Mouse (Mus musculus): ENCODE measurements around the gene Pkd1.

Pkd1 gene

DNA sequence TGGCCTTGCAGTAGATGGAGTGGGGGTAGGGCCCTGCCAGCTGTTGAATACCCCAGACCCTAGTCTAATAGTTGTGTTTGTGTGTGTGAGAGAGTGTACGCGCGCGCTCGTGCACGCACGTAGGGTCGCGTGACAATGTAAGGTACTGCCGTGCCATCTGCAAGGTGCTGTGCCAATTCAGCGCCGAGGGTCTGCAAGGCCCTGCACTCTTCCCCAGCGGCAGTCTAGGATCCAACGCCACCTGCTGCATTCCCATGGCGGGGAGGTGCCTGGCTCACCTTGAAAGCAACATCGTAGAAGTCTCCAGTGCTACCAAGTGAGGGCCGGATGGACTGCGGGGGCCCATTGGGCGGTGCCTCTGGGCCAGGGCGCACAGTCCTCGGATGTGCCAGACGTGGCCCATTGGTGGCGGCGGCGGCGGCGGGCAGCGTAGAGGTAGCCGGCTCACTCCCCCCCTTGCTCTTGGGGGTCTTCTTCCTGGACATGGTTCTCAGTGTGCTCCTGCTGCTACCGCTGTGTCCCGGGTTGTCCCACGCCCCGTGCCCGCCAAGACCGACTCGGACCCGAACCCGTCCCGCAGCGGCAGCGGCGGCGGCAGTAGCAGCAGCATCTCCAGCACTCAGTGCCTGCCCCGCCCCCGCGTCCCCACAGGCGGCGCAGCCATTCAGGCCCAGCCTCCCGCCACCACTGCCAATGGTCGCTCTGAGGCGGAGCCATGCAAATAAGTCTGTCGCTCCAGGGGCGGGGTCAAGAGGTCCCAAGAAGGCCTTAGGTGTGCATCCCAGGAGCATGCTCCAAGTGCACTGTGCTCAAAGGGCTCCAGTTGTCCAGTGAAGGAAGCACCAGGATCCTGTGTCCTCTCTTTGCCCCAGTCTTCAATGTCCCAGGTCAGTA is 16.3 kb upstream of the Pkd1 start:
- peak; percentile 89 to 92 for DNase-seq

- DNase-seq: no peak
Measured at GRCm38 (mm10) chr17:24534160-24534718, 15.4 kb upstream of the Pkd1 start, which contains the start of gene Rab26. Gene Rab26 (minus strand): TSS chr17:24534210.

DNA sequence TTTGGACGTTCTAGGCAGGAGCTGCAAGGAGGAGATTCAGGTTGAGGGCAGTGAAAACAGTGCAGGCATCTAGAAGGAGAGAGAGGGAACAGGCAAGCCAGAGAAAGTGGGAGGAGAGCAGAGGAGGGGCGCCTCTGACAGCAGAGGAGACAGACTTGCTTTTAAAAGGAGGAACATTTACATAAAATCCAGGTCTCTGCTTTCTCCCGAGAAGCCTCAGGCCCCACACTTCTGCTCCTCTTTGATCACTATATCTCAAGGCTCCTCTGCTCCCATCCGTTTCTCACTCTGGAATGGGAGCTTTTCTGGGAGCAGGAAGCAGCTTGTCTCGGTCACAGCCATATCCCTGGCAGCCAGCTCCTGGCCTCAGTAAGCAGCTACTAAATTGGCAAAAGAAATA is 14.3 kb upstream of the Pkd1 start:
- DNase-seq: no peak

DNA sequence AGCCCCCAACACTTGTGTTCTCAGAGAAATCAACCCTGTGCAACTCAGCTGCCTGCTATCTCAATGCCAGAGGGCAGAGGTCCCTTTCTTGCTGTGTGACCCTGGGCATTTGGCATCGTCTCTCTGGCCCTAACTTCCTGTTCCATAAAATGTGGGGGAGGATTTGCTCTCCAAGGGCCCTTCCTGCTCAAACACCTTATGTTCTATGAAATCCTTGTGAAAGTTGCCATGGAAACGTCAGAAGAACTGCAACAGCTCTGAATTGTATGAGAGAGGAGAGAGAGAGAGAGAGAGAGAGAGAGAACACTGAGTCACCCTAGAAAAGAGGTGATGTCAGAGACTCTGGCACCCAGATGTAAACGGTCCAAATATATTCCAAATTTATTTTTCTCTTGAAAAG is 12.1 kb upstream of the Pkd1 start:
- DNase-seq: no peak

DNA sequence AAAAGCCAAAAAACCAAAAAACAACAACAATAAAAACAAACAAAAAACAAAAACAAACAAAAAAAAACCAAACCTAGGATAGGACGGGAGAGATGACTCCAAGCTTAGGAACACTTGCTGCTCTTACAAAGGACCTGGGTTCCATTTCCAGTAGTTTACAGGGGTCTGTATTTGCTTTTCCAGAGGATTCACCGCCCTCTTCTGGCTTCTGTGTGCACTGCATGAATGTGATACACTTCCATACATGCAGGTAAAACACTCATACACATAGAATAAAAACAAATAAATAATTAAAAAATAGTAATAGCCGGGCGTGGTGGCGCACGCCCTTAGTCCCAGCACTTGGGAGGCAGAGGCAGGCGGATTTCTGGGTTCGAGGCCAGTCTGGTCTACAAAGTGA is 10.7 kb upstream of the Pkd1 start:
- peak; percentile 48 to 51 for DNase-seq

- peak; percentile 48 to 61 for DNase-seq
Measured at GRCm38 (mm10) chr17:24540375-24540774, 9.3 kb upstream of the Pkd1 start.

DNA sequence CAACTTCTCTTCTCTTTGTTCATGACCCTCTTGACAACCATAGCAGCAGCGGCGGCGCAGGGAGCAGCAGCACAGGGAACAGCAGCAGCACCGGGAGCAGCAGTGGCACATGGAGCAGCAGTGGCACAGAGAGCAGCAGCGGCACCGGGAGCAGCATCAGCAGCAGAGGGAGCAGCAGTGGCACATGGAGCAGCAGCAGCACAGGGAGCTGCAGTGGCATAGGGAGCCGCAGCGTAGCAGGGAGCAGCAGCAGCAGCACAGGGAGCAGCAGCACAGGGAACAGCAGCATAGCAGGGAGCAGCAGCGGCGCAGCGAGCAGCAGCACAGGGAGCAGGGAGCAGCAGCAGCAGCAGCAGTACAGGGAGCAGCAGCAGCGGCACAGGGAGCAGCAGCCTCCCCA is 5.0 kb upstream of the Pkd1 start:
- DNase-seq: no peak

DNA sequence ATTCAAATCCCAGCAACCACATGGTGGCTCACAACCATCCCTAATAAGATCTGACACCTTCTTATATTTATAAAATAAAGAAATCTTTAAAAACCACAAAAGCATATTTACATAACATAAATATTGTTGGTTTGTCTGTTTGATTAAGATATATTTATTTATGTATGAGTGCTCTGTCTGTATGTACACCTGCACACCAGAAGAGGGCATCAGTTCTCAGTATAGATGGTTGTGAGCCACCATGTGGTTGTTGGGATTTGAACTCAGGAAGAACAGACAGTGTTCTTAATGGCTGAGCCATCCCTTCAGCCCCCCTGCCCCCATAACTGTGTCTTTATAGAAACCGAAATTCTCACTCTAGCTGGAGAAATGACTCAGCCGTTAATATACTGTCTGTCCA is 4.4 kb upstream of the Pkd1 start:
- DNase-seq: no peak

GRCm38 (mm10) chr17:24546234-24546633 is 3.4 kb upstream of the Pkd1 start:
- DNase-seq: no peak

- DNase-seq: peak; percentile 38 to 48
Measured at GRCm38 (mm10) chr17:24548435-24548834, 1.2 kb upstream of the Pkd1 start.

DNA sequence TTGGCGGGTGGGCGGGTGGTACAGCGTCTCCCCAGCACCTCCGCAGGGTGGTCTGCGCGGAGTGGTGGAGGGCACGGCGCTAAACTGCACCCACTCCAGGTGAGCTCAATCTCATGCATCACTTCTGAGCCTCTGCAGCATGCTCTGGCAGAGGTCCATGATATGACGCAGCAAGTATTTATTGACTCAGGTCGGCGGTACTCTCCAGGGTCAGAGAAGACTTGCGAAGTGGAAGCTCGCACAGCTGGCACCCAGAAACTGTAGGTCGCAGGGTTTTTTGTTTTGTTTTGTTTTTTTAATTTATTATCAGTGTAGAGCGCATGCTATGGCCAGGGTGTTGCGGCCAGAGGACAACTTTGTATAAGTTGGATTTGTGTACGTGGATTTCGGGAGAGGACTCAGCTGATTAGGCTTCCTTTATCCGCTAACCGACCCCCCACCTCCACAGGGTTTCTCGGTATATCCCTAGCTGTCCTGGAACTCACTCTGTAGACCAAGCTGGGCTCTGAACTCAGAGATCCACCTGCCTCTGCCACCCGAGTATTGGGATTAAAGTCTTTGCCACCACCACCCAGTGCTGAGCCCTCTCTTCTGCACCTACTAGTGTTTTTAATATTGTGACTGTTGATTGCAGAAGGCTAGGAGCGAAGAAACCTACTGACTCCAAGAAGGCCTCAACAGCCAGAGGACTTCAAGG is 565 bp upstream of the Pkd1 start:
- peak; percentile 80 to 86 for DNase-seq

DNA sequence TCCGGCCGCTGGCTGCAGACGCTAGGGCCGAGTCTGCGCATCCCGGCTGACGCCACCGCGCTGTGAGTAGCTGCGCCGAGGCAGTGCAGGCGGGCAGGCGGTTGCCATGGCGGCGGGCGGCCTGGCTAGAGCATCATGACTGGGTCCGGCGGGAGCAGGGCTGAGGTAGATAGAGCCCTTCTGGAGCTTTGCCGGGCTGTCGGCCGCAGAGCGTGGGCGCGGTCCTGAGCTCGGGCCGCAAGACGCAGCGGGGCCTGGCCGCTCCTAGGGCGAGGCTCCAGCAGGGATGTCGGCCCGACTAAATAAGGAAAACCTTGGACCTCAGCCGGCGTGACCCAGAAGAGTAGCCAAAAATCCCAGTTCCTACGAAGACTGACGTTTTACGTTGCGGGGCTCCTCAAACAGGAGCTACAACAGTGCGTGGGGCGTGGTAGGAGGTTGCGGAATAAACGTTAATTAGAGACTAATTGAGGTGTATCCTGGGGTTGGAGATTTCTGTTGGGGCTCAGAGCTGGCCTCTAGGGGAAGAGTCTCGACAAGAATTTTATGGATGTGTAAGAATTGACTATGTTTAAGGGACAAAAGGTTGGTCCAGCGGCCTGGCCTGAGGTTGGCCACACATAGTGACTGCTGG is 899 bp downstream of the Pkd1 start:
- DNase-seq: peak; percentile 74 to 76

DNA sequence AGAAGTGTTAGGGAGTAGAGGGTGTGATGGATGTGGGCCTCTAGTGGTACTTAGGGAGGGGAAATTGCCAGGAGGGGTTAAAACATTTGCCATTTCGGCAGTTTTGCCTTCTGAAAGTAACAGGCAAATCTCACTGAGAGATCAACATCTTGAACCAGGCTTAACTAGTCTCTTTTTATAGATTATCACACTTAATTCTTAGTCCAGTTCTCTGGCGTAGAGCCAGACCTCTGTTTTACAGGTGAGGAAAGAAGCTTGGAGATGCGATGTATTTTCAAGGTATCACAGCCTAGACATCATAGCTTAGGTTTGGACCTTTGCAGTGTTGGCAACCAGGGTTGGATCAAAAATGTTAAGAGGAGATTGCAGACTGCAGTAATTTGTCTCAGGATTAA is 1.4 kb downstream of the Pkd1 start:
- no peak for DNase-seq

GRCm38 (mm10) chr17:24557091-24557490 is 7.5 kb downstream of the Pkd1 start:
- peak; percentile 63 to 71 for DNase-seq

GRCm38 (mm10) chr17:24558600-24559099 is 9.0 kb downstream of the Pkd1 start:
- peak; percentile 30 for DNase-seq

- peak; percentile 42 to 55 for DNase-seq
Measured at GRCm38 (mm10) chr17:24559146-24559545, 9.5 kb downstream of the Pkd1 start.

- no peak for DNase-seq
Measured at GRCm38 (mm10) chr17:24560301-24561028, 10.8 kb downstream of the Pkd1 start.

DNA sequence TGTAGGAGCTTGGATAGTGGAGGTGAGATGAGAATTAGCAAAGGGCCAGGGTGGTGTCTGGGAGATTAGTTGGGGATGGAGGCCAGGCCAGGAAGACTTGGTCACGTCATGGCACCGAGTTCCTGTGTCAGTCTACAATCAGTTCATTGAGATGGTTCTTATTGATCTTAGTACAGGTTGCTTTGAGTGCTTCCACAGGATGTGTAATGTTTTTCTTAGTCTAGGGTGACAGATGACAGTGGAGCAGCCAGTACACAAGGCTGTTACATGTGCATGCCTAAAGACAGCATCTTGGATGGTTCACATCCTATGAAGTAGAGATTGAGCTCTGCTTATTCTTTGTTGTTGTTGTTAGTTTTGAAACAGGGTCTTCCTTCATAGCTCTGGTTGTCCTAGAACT is 12.0 kb downstream of the Pkd1 start:
- no peak for DNase-seq

GRCm38 (mm10) chr17:24563638-24564037 is 14.0 kb downstream of the Pkd1 start:
- DNase-seq: no peak

- no peak for DNase-seq
Measured at GRCm38 (mm10) chr17:24564422-24564821, 14.8 kb downstream of the Pkd1 start.

GRCm38 (mm10) chr17:24565092-24565491 is 15.5 kb downstream of the Pkd1 start:
- DNase-seq: no peak

GRCm38 (mm10) chr17:24565792-24566191 is 16.2 kb downstream of the Pkd1 start:
- DNase-seq: peak in 1 of 2 experiments; percentile 8

All from lung, adult 18-20 months (tissue).